Mouse (Mus musculus): Measurements from ENCODE around the gene Foxp1. TPM values are rescaled to one million over a fixed set of nuclear protein-coding genes. Genes with fewer than 3 reads are reported as not detected.

Gene Foxp1
- polyA plus RNA-seq, 1 experiment from 2014 or later: 74.0 TPM

DNA sequence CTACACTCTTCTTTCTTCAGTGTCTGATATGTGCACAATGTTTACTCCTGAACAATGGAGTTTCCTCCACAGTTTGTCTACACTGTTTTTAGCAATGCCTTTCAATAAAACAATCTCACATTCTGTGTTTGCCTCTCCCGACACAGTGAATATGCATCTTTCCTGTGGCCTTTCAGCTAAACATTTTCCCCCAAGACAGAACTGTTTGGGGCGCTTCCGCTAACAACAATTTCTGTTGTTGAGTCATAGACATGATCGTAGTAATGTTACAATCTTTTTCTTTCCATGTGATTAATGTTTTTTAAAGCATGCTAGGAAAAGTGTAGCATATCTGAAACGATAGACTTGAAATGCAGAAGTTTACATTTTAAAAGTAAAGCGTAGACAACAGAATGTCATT is 194.4 kb downstream of the Foxp1 start:
- no peaks in the 10 kb centered on the region for H3K27me3 ChIP-seq

DNA sequence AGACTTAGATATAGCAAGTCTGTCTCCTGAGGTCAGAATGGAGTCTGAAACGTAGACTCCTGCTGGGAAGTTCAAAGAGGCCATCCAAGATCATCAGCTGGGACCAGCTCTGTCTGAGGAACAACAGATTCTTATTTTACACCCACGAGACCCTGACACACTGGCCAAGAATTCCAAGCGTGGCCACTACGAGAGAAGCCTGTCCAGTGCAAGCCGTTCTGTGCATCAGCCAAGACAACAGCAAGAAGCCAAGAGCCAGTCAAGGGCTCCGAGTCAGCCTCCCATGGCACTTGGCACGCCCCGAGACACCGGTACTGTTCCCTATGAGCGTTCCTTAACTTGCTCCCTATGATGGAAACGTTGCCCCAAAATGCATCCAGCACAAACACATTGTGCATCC is 194.8 kb downstream of the Foxp1 start:
- Histone ChIP-seq H3K4me3 (no peak overlapping the region), H3K36me3 (no peaks in the 10 kb centered on the region), H3K9me3 (no peaks in the 10 kb centered on the region), H3K27ac (replicated peaks) (no peak overlapping the region), H3K9ac (no peak overlapping the region), H3K4me2 (no peak overlapping the region), H3K27me3 (no peaks in the 10 kb centered on the region), H3K4me1 (replicated peaks) (no peaks in the 10 kb centered on the region)
- WGBS: 75% methylated on average over 11 of the region's 11 CpGs
- no peak for ATAC-seq (ENCODE audit: low read depth)

More for the DNA sequence above, 194.4 kb downstream of the Foxp1 start:
- Histone ChIP-seq H3K36me3 (no peaks in the 10 kb centered on the region), H3K4me2 (no peak overlapping the region), H3K9ac (no peak overlapping the region), H3K4me1 (replicated peaks) (no peaks in the 10 kb centered on the region), H3K9me3 (no peaks in the 10 kb centered on the region), H3K27ac (replicated peaks) (no peak overlapping the region), H3K4me3 (no peak overlapping the region)
- WGBS: 86% methylated on average over 6 of the region's 6 CpGs
- ATAC-seq (ENCODE audit: low read depth): no peak

GRCm38 (mm10) chr6:99325881-99326280 is 196.6 kb downstream of the Foxp1 start:
- Histone ChIP-seq H3K4me2 (no peak overlapping the region), H3K27me3 (no peaks in the 10 kb centered on the region), H3K4me3 (no peak overlapping the region), H3K4me1 (replicated peaks) (no peaks in the 10 kb centered on the region), H3K9me3 (no peaks in the 10 kb centered on the region), H3K9ac (no peak overlapping the region), H3K36me3 (no peaks in the 10 kb centered on the region), H3K27ac (replicated peaks) (no peak overlapping the region)
- 93% methylated on average over 2 of the region's 2 CpGs for WGBS
- no peak for ATAC-seq (ENCODE audit: low read depth)

DNA sequence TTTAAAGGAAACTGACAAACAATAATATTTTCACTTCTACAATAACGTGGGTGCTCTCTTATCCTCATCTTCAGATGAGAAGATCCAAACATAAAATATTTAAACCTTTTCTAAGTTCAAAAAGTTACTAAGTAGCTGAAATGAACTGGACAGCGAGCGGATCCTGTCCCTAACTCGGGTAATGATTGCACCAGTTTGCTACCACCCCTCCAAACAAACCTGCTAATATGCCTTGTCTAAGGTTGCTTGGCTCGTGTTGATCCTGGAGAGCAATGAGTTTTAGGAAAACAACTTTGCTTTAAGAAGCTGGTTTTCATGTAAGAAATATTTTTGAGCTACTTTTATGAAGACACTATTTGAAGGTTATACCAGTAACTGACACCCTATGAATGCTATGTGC is 197.1 kb downstream of the Foxp1 start:
- WGBS: 96% methylated on average over 5 of the region's 5 CpGs
- Histone ChIP-seq H3K9ac (no peak overlapping the region), H3K27me3 (no peaks in the 10 kb centered on the region), H3K4me1 (replicated peaks) (peaks cover 2% of the 10 kb centered on the region), H3K4me2 (no peak overlapping the region), H3K36me3 (no peaks in the 10 kb centered on the region), H3K4me3 (no peak overlapping the region), H3K27ac (replicated peaks) (no peak overlapping the region), H3K9me3 (no peaks in the 10 kb centered on the region)
- ATAC-seq (ENCODE audit: low read depth): no peak

DNA sequence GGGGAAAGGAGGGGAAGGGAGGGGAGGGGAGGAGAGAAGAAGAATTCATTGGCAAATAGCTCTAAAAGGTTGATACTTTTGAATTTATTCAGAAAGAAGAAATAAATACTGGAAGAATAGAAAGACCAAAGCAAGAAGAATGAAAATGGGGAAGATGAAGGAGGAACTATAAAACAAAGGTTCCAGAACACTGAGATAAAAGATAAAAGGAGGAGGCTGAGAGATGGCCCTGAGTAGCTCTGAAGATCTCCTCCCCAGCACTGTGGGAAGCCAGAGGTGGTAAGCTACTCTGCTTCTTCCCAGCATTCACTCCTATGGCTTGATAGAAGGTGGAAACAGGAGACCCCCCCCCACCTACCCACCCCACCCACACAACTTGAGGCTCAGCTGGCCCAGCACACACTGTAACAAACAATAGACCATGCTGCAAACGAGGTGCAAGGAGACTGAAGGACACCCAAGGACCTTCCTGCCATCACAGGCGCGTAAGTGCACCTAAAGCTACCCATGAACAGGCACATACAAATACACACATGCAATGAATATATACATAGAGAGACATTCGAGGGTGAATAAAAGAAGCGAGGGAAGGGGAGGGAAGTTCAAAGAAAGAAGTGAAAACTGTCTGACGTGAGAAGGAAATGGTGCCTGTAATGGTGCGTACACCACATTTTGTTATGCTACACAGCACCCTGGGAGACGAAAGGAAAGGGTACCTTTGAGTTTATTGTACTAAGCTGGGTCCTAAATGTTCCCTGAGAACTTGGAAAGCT is 200.2 kb downstream of the Foxp1 start:
- H3K9me3 ChIP-seq: no peaks in the 10 kb centered on the region
- H3K4me3 ChIP-seq: no peak overlapping the region
- WGBS: 72% methylated on average over 8 of the region's 8 CpGs
- no peak overlapping the region for H3K4me2 ChIP-seq
- no peaks in the 10 kb centered on the region for H3K27me3 ChIP-seq
- H3K4me1 ChIP-seq (replicated peaks): peaks cover 14% of the 10 kb centered on the region
- ATAC-seq (ENCODE audit: low read depth): no peak
- no peak overlapping the region for H3K27ac ChIP-seq (replicated peaks)
- H3K9ac ChIP-seq: no peak overlapping the region
- no peaks in the 10 kb centered on the region for H3K36me3 ChIP-seq

GRCm38 (mm10) chr6:99320444-99320843 is 202.1 kb downstream of the Foxp1 start:
- H3K9ac ChIP-seq: no peak overlapping the region
- H3K4me3 ChIP-seq: no peak overlapping the region
- peaks cover 14% of the 10 kb centered on the region for H3K4me1 ChIP-seq (replicated peaks)
- WGBS: 50% methylated on average over 8 of the region's 8 CpGs
- H3K9me3 ChIP-seq: no peaks in the 10 kb centered on the region
- H3K36me3 ChIP-seq: no peaks in the 10 kb centered on the region
- no peak overlapping the region for H3K4me2 ChIP-seq
- no peak overlapping the region for H3K27ac ChIP-seq (replicated peaks)
- ATAC-seq (ENCODE audit: low read depth): no peak
- no peaks in the 10 kb centered on the region for H3K27me3 ChIP-seq

GRCm38 (mm10) chr6:99319415-99320405 is 202.8 kb downstream of the Foxp1 start:
- no peak for ATAC-seq (ENCODE audit: low read depth)
- no peaks in the 10 kb centered on the region for H3K36me3 ChIP-seq
- no peak overlapping the region for H3K4me2 ChIP-seq
- no peaks in the 10 kb centered on the region for H3K27me3 ChIP-seq
- no peak overlapping the region for H3K9ac ChIP-seq
- WGBS: 51% methylated on average over 19 of the region's 19 CpGs
- no peak overlapping the region for H3K4me3 ChIP-seq
- no peaks in the 10 kb centered on the region for H3K9me3 ChIP-seq
- no peak overlapping the region for H3K27ac ChIP-seq (replicated peaks)
- peaks cover 14% of the 10 kb centered on the region for H3K4me1 ChIP-seq (replicated peaks)

DNA sequence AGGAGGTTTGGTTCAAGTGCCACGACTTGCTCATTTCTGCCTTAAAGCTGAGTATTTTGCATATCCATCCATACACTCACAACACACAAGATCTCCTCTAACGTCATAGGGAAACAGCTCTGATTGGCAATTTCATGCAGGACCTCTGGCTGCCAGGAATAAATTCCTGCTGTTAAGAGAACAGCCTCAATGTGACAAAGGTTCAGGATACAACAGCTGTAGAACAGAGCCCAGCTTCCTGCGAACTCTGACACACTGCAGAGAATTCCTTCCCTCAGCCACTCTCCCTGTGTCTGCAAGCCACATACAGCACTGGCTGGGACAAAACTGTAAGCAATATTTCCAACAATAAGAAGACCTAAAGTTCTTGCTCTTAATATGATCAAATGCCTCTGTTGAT is 207.8 kb downstream of the Foxp1 start:
- H3K27ac ChIP-seq (replicated peaks): no peak overlapping the region
- ATAC-seq (ENCODE audit: low read depth): no peak
- H3K9me3 ChIP-seq: no peaks in the 10 kb centered on the region
- H3K9ac ChIP-seq: no peak overlapping the region
- no peaks in the 10 kb centered on the region for H3K27me3 ChIP-seq
- H3K36me3 ChIP-seq: no peaks in the 10 kb centered on the region
- no peak overlapping the region for H3K4me3 ChIP-seq
- peaks cover 16% of the 10 kb centered on the region for H3K4me1 ChIP-seq (replicated peaks)
- H3K4me2 ChIP-seq: no peak overlapping the region
- 58% methylated on average over 3 of the region's 3 CpGs for WGBS

DNA sequence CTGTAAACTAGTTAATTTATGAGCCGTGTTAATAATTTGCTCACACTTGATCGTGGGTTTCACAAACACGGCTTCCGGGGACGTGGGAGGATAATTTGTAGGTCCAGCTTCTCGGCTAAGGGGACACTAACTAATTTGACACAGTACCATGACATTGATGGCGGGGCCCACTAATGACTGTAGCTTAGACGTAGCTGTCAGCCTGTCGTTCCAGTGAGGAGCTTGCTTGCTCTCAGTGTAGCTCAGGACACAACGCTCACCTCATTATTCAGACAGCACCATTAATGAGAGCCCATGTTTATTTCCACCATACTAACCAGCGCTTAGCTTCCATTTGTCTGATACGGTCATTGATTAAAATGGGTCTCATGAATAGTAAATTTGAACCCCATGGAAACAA is 212.0 kb downstream of the Foxp1 start:
- Histone ChIP-seq H3K27ac (replicated peaks) (no peak overlapping the region), H3K4me3 (no peak overlapping the region), H3K9me3 (no peaks in the 10 kb centered on the region), H3K4me1 (replicated peaks) (peaks cover 11% of the 10 kb centered on the region), H3K9ac (no peak overlapping the region), H3K4me2 (no peak overlapping the region), H3K36me3 (no peaks in the 10 kb centered on the region), H3K27me3 (no peaks in the 10 kb centered on the region)
- 30% methylated on average over 12 of the region's 12 CpGs for WGBS
- no peak for ATAC-seq (ENCODE audit: low read depth)

DNA sequence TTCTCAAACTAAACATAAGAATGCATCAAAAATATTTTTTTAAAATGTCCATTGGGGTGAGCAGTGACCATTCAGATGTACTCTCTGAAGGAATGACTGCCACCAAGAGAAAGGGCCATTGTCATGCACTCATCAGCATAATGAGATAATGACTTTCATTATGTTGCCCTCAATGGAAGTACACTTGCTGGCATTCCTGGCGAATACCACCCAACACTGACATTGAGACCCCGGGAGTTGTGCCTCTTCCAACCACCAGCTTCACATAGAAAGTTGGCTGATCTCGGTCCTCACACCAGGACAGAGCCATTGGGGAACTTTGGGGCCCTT is 212.4 kb downstream of the Foxp1 start:
- ATAC-seq (ENCODE audit: low read depth): no peak
- 21% methylated on average over 3 of the region's 3 CpGs for WGBS
- H3K4me2 ChIP-seq: no peak overlapping the region

DNA sequence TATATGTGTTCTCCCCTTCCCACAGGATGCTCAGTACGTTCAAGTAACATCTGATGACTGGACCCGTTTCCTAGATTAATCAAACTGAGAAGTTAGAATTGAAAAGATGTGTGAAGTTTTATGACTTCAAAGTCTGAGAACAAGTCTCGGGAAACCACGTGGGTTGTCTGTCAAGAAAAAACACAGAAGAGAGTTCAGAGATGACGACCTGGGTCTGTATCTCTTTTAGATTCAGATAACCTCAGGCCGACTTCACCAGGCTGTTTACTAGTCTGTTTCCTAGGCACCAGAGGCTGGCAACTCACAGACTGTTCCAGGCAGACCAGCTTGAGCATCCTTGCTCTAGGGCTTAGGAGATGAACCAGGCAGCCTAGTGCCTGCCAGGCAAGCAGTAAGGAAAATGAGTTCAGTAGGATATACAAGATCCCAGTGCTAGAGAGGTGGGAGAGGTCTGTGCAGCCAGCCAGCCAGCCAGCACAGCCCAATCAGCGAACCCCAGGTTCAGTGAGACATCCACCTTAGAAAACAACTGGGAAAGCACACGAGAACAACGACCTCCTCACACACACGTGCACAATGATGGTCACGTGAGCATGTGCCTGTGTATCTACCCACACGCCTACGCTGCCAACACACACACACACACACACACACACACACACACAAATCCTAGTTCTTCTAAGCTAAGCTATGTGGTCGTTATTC is 212.9 kb downstream of the Foxp1 start:
- peaks cover 11% of the 10 kb centered on the region for H3K4me1 ChIP-seq (replicated peaks)
- H3K36me3 ChIP-seq: no peaks in the 10 kb centered on the region
- no peaks in the 10 kb centered on the region for H3K27me3 ChIP-seq
- H3K9me3 ChIP-seq: no peaks in the 10 kb centered on the region
- no peak overlapping the region for H3K27ac ChIP-seq (replicated peaks)
- ATAC-seq (ENCODE audit: low read depth): no peak
- H3K4me2 ChIP-seq: no peak overlapping the region
- no peak overlapping the region for H3K9ac ChIP-seq
- H3K4me3 ChIP-seq: no peak overlapping the region
- 76% methylated on average over 14 of the region's 14 CpGs for WGBS

More for the DNA sequence above, 212.4 kb downstream of the Foxp1 start:
- H3K9me3 ChIP-seq: no peaks in the 10 kb centered on the region
- H3K27ac ChIP-seq (replicated peaks): no peak overlapping the region
- H3K36me3 ChIP-seq: no peaks in the 10 kb centered on the region
- no peaks in the 10 kb centered on the region for H3K27me3 ChIP-seq
- no peak overlapping the region for H3K4me3 ChIP-seq
- no peak overlapping the region for H3K9ac ChIP-seq
- peaks cover 11% of the 10 kb centered on the region for H3K4me1 ChIP-seq (replicated peaks)

DNA sequence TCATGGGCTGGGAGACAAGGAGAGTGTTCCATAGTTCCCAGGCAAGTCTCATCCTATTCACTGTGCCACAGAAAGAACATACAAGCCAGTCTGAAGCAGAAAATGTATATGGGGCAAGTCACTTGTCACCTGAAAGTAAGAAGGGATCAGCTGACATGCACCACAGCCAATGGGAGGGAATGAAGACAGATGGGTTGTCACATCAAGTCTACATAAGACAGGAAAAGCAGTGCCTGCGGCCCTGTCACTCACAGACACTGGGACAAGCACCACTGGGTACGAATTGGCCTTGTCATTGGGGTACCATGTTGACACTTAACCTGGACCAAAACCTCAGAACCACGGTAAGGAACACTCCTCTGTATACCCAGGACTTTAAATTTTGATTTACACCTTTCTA is 216.8 kb downstream of the Foxp1 start:
- Histone ChIP-seq H3K27me3 (no peaks in the 10 kb centered on the region), H3K36me3 (no peaks in the 10 kb centered on the region), H3K9me3 (no peaks in the 10 kb centered on the region), H3K9ac (no peak overlapping the region), H3K4me1 (replicated peaks) (peaks cover 8% of the 10 kb centered on the region), H3K4me3 (no peak overlapping the region), H3K27ac (replicated peaks) (no peak overlapping the region), H3K4me2 (no peak overlapping the region)
- 96% methylated on average over 3 of the region's 3 CpGs for WGBS
- ATAC-seq (ENCODE audit: low read depth): no peak

Measured in neural tube, embryonic 13.5 days (tissue).